Mouse (Mus musculus) limb, embryonic 15.5 days (tissue): ENCODE measurements around the gene Ftl1. TPM values are rescaled to one million over a fixed set of nuclear protein-coding genes. Genes with fewer than 3 reads are reported as not detected.

Experiments used
- microRNA-seq: library from miRNA; unstranded; fragments of <30 nt; microRNA quantifications from one replicate; pipeline ENCODE4, GENCODE M21; 2016
- polyA plus RNA-seq: library from polyadenylated mRNA; unstranded; fragments of >200 nt; fragmentation: Nextera tagmentation; extraction: Ambion mirVana; gene quantifications from 2 replicates; pipeline ENCODE4 v1.2.1, GENCODE M21; 2015

The Ftl1 gene
- polyA plus RNA-seq, 1 experiment from 2014 or later: 4,640 TPM

Small RNAs within 50 kb of the gene (microRNA-seq; reads per million reads assigned to microRNA genes)
- not detected for gene Gm22133

Other genes with a start within 250 kb of the Ftl1 start
- 51.2 and 64.5 TPM in 2 replicates for gene Dkkl1, start 247.7 kb downstream of the Ftl1 start, polyA plus RNA-seq
- 131 and 134 TPM in 2 replicates for gene Tead2, start 244.1 kb downstream of the Ftl1 start, polyA plus RNA-seq
- 3.8 and 5.1 TPM in 2 replicates for gene Cd37, start 220.8 kb downstream of the Ftl1 start, polyA plus RNA-seq
- 0.09 TPM in 1 of 2 replicates, not detected in the other for gene Slc6a16, start 218.8 kb downstream of the Ftl1 start, polyA plus RNA-seq
- not detected in 2 replicates for gene Slc6a21, start 182.4 kb downstream of the Ftl1 start, polyA plus RNA-seq
- 22.0 and 22.6 TPM in 2 replicates for gene Trpm4, start 126.1 kb downstream of the Ftl1 start, polyA plus RNA-seq
- gene Hrc, start 124.6 kb downstream of the Ftl1 start, polyA plus RNA-seq: 6.5 and 15.1 TPM in 2 replicates
- 7.8 and 9.1 TPM in 2 replicates for gene Ppfia3, start 92.9 kb downstream of the Ftl1 start, polyA plus RNA-seq
- 2.3 and 2.5 TPM in 2 replicates for gene Lin7b, start 89.3 kb downstream of the Ftl1 start, polyA plus RNA-seq
- 199 and 204 TPM in 2 replicates for gene Snrnp70, start 64.1 kb downstream of the Ftl1 start, polyA plus RNA-seq
- gene Kcna7, start 54.2 kb downstream of the Ftl1 start, polyA plus RNA-seq: 0.10 and 0.12 TPM in 2 replicates
- 1.9 and 3.0 TPM in 2 replicates for gene Ntf5, start 46.2 kb downstream of the Ftl1 start, polyA plus RNA-seq
- not detected in 2 replicates for gene Lhb, start 39.1 kb downstream of the Ftl1 start, polyA plus RNA-seq
- 39.0 and 43.5 TPM in 2 replicates for gene Gys1, start 25.0 kb downstream of the Ftl1 start, polyA plus RNA-seq
- gene Ruvbl2, start 21.8 kb downstream of the Ftl1 start, polyA plus RNA-seq: 122 and 125 TPM in 2 replicates
- gene Bax, start 7.0 kb upstream of the Ftl1 start, polyA plus RNA-seq: 145 and 146 TPM in 2 replicates
- gene Tulp2, start 22.0 kb upstream of the Ftl1 start, polyA plus RNA-seq: 0.61 and 1.0 TPM in 2 replicates
- not detected in 2 replicates for gene Gm45808, start 26.9 kb upstream of the Ftl1 start, polyA plus RNA-seq
- 3.1 and 3.3 TPM in 2 replicates for gene Dhdh, start 28.9 kb upstream of the Ftl1 start, polyA plus RNA-seq
- gene Nucb1, start 50.5 kb upstream of the Ftl1 start, polyA plus RNA-seq: 279 and 295 TPM in 2 replicates
- gene Ppp1r15a, start 66.4 kb upstream of the Ftl1 start, polyA plus RNA-seq: 22.3 and 26.1 TPM in 2 replicates
- 5.7 and 6.8 TPM in 2 replicates for gene Plekha4, start 66.4 kb upstream of the Ftl1 start, polyA plus RNA-seq
- 0.74 and 1.1 TPM in 2 replicates for gene Hsd17b14, start 95.0 kb upstream of the Ftl1 start, polyA plus RNA-seq
- 63.4 and 64.4 TPM in 2 replicates for gene Bcat2, start 110.3 kb upstream of the Ftl1 start, polyA plus RNA-seq
- gene Fgf21, start 155.6 kb upstream of the Ftl1 start, polyA plus RNA-seq: 0.58 and 0.93 TPM in 2 replicates
- gene Fut1, start 157.4 kb upstream of the Ftl1 start, polyA plus RNA-seq: 2.9 and 3.3 TPM in 2 replicates
- gene Izumo1, start 161.9 kb upstream of the Ftl1 start, polyA plus RNA-seq: 0.14 and 0.27 TPM in 2 replicates
- gene Rasip1, start 167.6 kb upstream of the Ftl1 start, polyA plus RNA-seq: 11.4 and 12.0 TPM in 2 replicates
- gene Mamstr, start 180.1 kb upstream of the Ftl1 start, polyA plus RNA-seq: 21.9 and 36.8 TPM in 2 replicates
- 7.7 and 8.0 TPM in 2 replicates for gene Fut2, start 206.5 kb upstream of the Ftl1 start, polyA plus RNA-seq
- gene Ntn5, start 224.1 kb upstream of the Ftl1 start, polyA plus RNA-seq: 0.50 and 2.6 TPM in 2 replicates
- 0.56 and 0.97 TPM in 2 replicates for gene Sec1, start 234.5 kb upstream of the Ftl1 start, polyA plus RNA-seq
- gene Car11, start 240.0 kb upstream of the Ftl1 start, polyA plus RNA-seq: 13.3 and 13.7 TPM in 2 replicates
- gene Dbp, start 245.2 kb upstream of the Ftl1 start, polyA plus RNA-seq: 4.3 and 4.7 TPM in 2 replicates